Comparison of ENCODE assay signal across 19 mouse cellular contexts in genomic region chr8:123823532-123824123, GRCm38 (mm10). TPM values are rescaled to one million over a fixed set of nuclear protein-coding genes. Genes with fewer than 3 reads are reported as not detected.
A peak's percentile ranks its signal among the peaks of the same experiment; 100 is the strongest.
DNase-seq lines count a peak whose midpoint lies in the region; ATAC-seq and TF ChIP-seq lines count a peak whose summit lies in the region.
"Had no signal": no experiment of that assay in that cellular context is flagged by ENCODE, and none has a peak within 500 bp of the region (broad histone marks: within the 10 kb centered on the region; RNA-seq: fewer than 3 reads in every experiment).

No protein-coding gene starts in this region.

- peaks cover 23% of the 10 kb centered on the region for H3K36me3 ChIP-seq in ES-E14 (ENCODE audit: control insufficient read depth, insufficient read depth, low read length, poor library complexity, severe bottlenecking)
- peaks cover 55% of the 10 kb centered on the region for H3K36me3 ChIP-seq in liver, embryonic 13.5 days
- H3K36me3 ChIP-seq in liver, postnatal 0 days (replicated peaks; ENCODE audit: insufficient read depth, low read length) = peaks cover 20% of the 10 kb centered on the region

- H3K4me3 ChIP-seq in ES-E14 (ENCODE audit: insufficient read depth in 1 of 2, low read depth in 1 of 2, low read length in 2 of 2, poor library complexity in 1 of 2, severe bottlenecking in 1 of 2) = no peak overlapping the region
- H3K4me3 ChIP-seq in liver, embryonic 13.5 days (replicated peaks) = no peak overlapping the region
- H3K4me3 ChIP-seq in liver, postnatal 0 days (ENCODE audit: low read depth, low read length) = no peak overlapping the region
- H3K4me3 ChIP-seq: embryonic facial prominence, embryonic 13.5 days; forebrain, embryonic 12.5 days; heart, adult 2 months; heart, embryonic 15.5 days; hindbrain, embryonic 15.5 days had no signal

- DNase-seq in ES-E14 (ENCODE audit: low read depth, low spot score) = no peak
- peak; percentile 65 for DNase-seq in c-Kit-positive CD71-positive TER-119-negative erythroid progenitor cells, embryonic 14.5 days (ENCODE audit: low read depth)
- no peak for DNase-seq in liver, embryonic 13.5 days
- no peak for DNase-seq in liver, postnatal 0 days
- DNase-seq in left cerebral cortex, postnatal 4 days = no peak
- no peak for DNase-seq in thymus, postnatal 10 days (ENCODE audit: low spot score in 2 of 2)
- no peak for DNase-seq in urinary bladder, postnatal 14 days (ENCODE audit: low spot score)
- DNase-seq in heart, postnatal 10 days = no peak
- DNase-seq: adrenal gland, adult 8-10 months; cerebellum, adult 18-20 months; cerebellum, postnatal 10 days; forebrain, postnatal 0 days; gastrocnemius, postnatal 14 days; heart, adult 2 months had no signal

- 30% methylated on average over 18 of the region's 18 CpGs for WGBS in liver, embryonic 13.5 days (ENCODE audit: insufficient replicate concordance)
- WGBS in liver, postnatal 0 days (ENCODE audit: insufficient replicate concordance) = 57% methylated on average over 18 of the region's 18 CpGs

- H3K9ac ChIP-seq in ES-E14 (ENCODE audit: insufficient read depth, low read depth, low read length, poor library complexity, severe bottlenecking) = peak overlapping the region; percentile 47; the same call in 1 of the 2 replicates
- no peak overlapping the region for H3K9ac ChIP-seq in liver, embryonic 13.5 days
- no peak overlapping the region for H3K9ac ChIP-seq in liver, postnatal 0 days (replicated peaks)
- H3K9ac ChIP-seq: embryonic facial prominence, embryonic 13.5 days; forebrain, embryonic 12.5 days; forebrain, postnatal 0 days; heart, embryonic 15.5 days; hindbrain, embryonic 15.5 days had no signal

- intact Hi-C loops in left cerebral cortex, postnatal 4 days (cut with DNase I) = no loop called here
- intact Hi-C loops in heart, postnatal 10 days (cut with DNase I) = no loop called here

- peak; percentile 95 for TF ChIP-seq EP300 in liver, postnatal 0 days (IDR thresholded peaks at IDR 0.05; ENCODE audit: low read depth)

- peak overlapping the region; percentile 33 for H3K4me2 ChIP-seq in liver, embryonic 13.5 days
- H3K4me2 ChIP-seq in liver, postnatal 0 days (ENCODE audit: low read depth, low read length) = no peak overlapping the region
- H3K4me2 ChIP-seq: embryonic facial prominence, embryonic 13.5 days; forebrain, embryonic 12.5 days; heart, embryonic 11.5 days; heart, embryonic 15.5 days; hindbrain, embryonic 15.5 days had no signal

- H3K4me1 ChIP-seq in ES-E14 (ENCODE audit: control insufficient read depth in 2 of 2, insufficient read depth in 2 of 2, low read length in 2 of 2, poor library complexity in 1 of 2) = peaks cover 1 to 4% of the 10 kb centered on the region in 2 experiments; a peak in 2 of 4 replicates
- peaks cover 68% of the 10 kb centered on the region for H3K4me1 ChIP-seq in liver, embryonic 13.5 days (replicated peaks)
- H3K4me1 ChIP-seq in liver, postnatal 0 days (ENCODE audit: insufficient read depth) = peaks cover 20% of the 10 kb centered on the region; the same call in 1 of the 2 replicates
- H3K4me1 ChIP-seq: embryonic facial prominence, embryonic 13.5 days; forebrain, embryonic 12.5 days; heart, embryonic 15.5 days; hindbrain, embryonic 15.5 days had no signal

- no peaks in the 10 kb centered on the region for H3K27me3 ChIP-seq in liver, embryonic 13.5 days
- no peaks in the 10 kb centered on the region for H3K27me3 ChIP-seq in liver, postnatal 0 days (ENCODE audit: insufficient read depth, low read length)
- H3K27me3 ChIP-seq: embryonic facial prominence, embryonic 13.5 days; forebrain, embryonic 12.5 days; heart, embryonic 15.5 days; hindbrain, embryonic 15.5 days had no signal

- H3K9me3 ChIP-seq in ES-E14 (ENCODE audit: control insufficient read depth, insufficient read depth, low read depth, low read length) = no peaks in the 10 kb centered on the region
- 0 out of 2 replicates have a peak, but pooled peaks cover 3% of the 10 kb centered on the region for H3K9me3 ChIP-seq in liver, embryonic 13.5 days (replicated peaks)
- H3K9me3 ChIP-seq in liver, postnatal 0 days (ENCODE audit: low read length) = no peaks in the 10 kb centered on the region
- H3K9me3 ChIP-seq: embryonic facial prominence, embryonic 13.5 days; forebrain, embryonic 12.5 days; heart, embryonic 15.5 days; hindbrain, embryonic 15.5 days had no signal

- in situ Hi-C loops in ES-E14 (cut with MboI; ENCODE audit: low sequenced_read_pairs in 2 of 2, unreplicated experiment in 2 of 2) = no loop called here

- peak overlapping the region; percentile 12; the same call in 1 of the 2 replicates for H3K27ac ChIP-seq in ES-E14 (ENCODE audit: insufficient read depth, low read depth, low read length, poor library complexity, severe bottlenecking)
- H3K27ac ChIP-seq in liver, embryonic 13.5 days = peak overlapping the region; percentile 82
- H3K27ac ChIP-seq in liver, postnatal 0 days (ENCODE audit: low read depth) = 0 out of 2 replicates have a peak overlapping the region, but pooled peaks have one; percentile 29
- H3K27ac ChIP-seq: embryonic facial prominence, embryonic 13.5 days; forebrain, embryonic 12.5 days; heart, adult 2 months; heart, embryonic 15.5 days; hindbrain, embryonic 15.5 days had no signal

- no peak for TF ChIP-seq CTCF in liver, postnatal 0 days (IDR thresholded peaks at IDR 0.05; ENCODE audit: low read depth)

- peak; percentile 60 for ATAC-seq in liver, embryonic 13.5 days (ENCODE audit: low read depth)
- ATAC-seq in liver, postnatal 0 days = peak; percentile 28
- ATAC-seq: forebrain, postnatal 0 days had no signal

TF ChIP-seq in ES-E14, 5 proteins besides CTCF, POLR2A, EP300 and RAD21:
- TF ChIP-seq HCFC1 (IDR thresholded peaks at IDR 0.05; ENCODE audit: borderline replicate concordance, insufficient read depth, low read length) (no peak), CHD2 (IDR thresholded peaks at IDR 0.05; ENCODE audit: low read depth, low read length) (no peak), MAFK (IDR thresholded peaks at IDR 0.05; ENCODE audit: insufficient read depth, low read depth, low read length) (no peak), ZNF384 (IDR thresholded peaks at IDR 0.05; ENCODE audit: low read depth, low read length) (no peak), ZC3H11A (IDR thresholded peaks at IDR 0.05; ENCODE audit: borderline replicate concordance, low read depth, low read length) (no peak)

RNA-seq across cellular contexts. Expression of gene Rab4a, which starts 17.8 kb away (rescaled TPM):
- 22.1 and 29.6 TPM in 2 replicates for total RNA-seq in ES-E14 (2012; rRNA removed)
- polyA plus RNA-seq in liver, embryonic 13.5 days (2015; fragmentation: Nextera tagmentation; extraction: Ambion mirVana) = 30.8 and 31.7 TPM in 2 replicates
- 30.4 and 36.3 TPM in 2 replicates for polyA plus RNA-seq in liver, postnatal 0 days (2015; fragmentation: Nextera tagmentation; extraction: Ambion mirVana)
- total RNA-seq in left cerebral cortex, postnatal 4 days (2021) = 10 to 100 TPM; 61.7 to 68.4 TPM
- 1 to 10 TPM; 8.0 to 9.5 TPM for total RNA-seq in heart, postnatal 10 days (2021)

RNA-seq across cellular contexts. Expression of gene Ccsap, which starts 36.4 kb away (rescaled TPM):
- 4.5 and 5.1 TPM in 2 replicates for total RNA-seq in ES-E14 (2012; rRNA removed)
- 2.3 and 2.7 TPM in 2 replicates for polyA plus RNA-seq in liver, embryonic 13.5 days (2015; fragmentation: Nextera tagmentation; extraction: Ambion mirVana)
- polyA plus RNA-seq in liver, postnatal 0 days (2015; fragmentation: Nextera tagmentation; extraction: Ambion mirVana) = 1.2 and 1.5 TPM in 2 replicates
- 10 to 100 TPM; 21.5 to 25.8 TPM for total RNA-seq in left cerebral cortex, postnatal 4 days (2021)
- total RNA-seq in heart, postnatal 10 days (2021) = 1 to 10 TPM; 3.1 to 3.2 TPM

Comparison
In these comparisons a context has a peak if more than half of its experiments do, and no peak if none do; other contexts are left out.
1. H3K27ac ChIP-seq: peak in every context shown above with its lines; median percentile 82 in liver, embryonic 13.5 days; 29 in liver, postnatal 0 days; 12 in ES-E14.